Mouse (Mus musculus) left cerebral cortex, adult 9 months (tissue): ENCODE results near the gene Lsamp.

Source experiments
- DNase-seq, 2 experiments: peaks; one replicate each; pipeline ENCODE4 v3.0.0; 2022; ENCODE audit warnings: low spot score in 2 of 2

Lsamp gene

GRCm38 (mm10) chr16:40945834-40946233 lies 961.7 kb downstream of the Lsamp start:
- DNase-seq: no peak

- no peak for DNase-seq
These were observed 963.9 kb downstream of the Lsamp start for GRCm38 (mm10) chr16:40948013-40948412.

GRCm38 (mm10) chr16:40959211-40959610 lies 975.0 kb downstream of the Lsamp start:
- DNase-seq: no peak

DNA sequence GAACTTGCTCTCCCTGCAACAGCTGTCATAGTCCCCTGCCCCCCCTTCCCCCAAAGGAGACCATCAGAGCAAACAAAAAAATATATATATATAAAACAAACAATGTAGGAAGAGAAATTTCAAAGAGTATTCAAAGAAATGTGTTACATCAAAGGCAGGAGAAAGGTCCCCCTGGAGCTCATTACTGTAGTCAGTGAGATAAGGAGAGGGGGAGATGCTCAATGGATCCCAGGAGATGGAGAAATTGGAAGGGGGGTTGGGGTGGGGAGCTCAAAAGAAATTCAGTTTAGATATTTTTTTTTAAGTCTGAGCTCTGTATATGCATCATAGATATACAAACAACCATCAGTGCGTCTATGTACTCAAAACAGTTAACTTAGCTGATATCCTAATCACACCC lies 976.4 kb downstream of the Lsamp start:
- DNase-seq: no peak

DNA sequence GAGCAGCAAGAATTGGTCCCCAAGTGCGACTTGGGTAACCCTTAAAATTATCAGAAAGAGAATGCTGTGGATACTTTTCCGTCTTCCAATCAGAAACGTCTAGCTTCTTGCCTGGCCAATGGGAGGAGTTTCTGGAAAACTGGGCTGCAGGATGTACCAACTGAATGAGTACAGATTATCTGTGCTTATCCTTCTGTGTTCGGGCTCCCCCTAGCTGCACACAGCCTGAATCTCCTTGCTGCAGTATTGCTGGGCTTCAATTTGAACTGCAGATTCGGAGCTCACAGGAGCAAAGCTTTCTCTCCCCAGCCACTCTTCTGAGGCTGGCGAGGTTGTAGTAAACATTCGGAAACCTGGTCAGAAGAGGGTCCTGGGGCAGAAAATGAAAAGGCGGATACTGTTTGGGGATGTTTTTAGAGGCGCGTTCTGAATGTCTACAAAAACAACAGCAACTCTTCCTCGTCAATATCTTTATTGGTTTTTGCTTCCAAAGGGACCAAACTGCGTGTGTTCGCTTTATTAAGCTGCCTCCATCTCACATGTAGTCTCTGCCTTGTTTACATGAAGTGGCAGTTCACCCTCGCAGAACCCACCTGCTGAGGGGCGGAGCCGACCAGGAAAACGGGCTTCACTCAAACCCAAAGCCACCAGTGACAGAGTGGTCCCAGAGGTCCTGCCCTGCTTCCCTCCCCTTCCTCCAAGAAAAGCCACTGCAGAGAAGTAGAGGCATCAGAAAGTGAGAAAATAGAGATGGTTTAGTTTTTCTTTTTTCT lies 984.1 kb downstream of the Lsamp start:
- peak; percentile 75 to 96 for DNase-seq

- peak in 1 of 2 experiments; percentile 30 for DNase-seq
These were observed 987.2 kb downstream of the Lsamp start for GRCm38 (mm10) chr16:40971382-40971781.

DNA sequence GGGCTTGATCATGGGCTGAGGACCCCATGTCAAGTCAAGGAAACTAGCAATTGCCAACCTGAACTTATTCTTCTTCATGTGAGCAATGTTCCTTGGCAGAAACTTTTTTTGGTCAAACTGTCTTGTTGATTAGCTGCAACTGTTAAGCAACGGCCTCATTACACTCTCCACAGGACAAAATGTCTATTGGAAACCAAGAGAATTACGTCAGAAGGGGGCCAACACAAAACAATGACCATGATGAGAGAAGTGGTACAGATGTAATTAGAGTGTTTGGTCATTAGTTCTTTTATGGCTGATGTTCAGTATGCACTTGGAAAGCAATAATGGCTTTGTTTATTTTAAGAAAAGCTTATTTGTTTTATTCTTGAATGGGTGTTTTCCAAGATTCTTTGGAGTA lies 989.9 kb downstream of the Lsamp start:
- no peak for DNase-seq

DNA sequence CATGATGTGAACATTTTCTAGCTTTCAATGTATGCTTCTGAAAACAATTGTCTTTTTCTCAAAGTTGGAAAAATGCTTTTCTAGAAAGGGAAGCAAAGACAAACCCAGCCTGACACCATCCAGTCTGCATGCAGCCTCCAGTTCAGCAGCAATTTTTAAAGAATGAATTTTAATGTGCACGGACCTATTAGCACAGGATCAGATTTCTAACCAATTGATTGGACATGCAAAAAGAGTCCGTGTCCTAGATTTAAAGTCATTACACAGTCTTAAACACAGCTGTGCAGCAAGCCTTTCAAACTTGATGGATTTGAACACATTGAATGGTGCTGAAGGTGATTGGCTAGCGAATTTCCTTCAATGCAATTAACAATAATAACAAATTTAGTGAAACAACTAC lies 998.9 kb downstream of the Lsamp start:
- no peak for DNase-seq

GRCm38 (mm10) chr16:41007569-41007968 lies 1023.4 kb downstream of the Lsamp start:
- DNase-seq: no peak

- no peak for DNase-seq
These were observed 1050.6 kb downstream of the Lsamp start for GRCm38 (mm10) chr16:41034746-41035145.

DNA sequence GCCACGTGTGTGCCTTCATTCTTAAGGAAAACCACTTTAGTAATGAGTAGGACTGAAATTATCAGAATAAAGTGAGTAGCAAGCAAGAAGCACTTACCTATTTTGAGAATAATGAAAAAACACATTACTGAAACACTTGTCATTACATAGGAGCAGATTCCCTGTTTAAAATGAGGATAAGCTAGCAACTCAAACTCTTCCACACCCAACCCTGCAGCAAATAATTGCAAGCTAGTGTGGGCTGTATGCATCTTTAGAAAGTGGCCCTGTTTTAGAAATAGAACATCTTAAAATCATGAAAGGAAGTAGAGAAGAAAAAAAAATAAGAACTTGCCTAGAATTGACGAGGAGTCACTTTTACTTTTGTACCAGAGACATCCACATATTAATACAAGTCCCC lies 1057.5 kb downstream of the Lsamp start:
- peak; percentile 15 to 23 for DNase-seq

DNA sequence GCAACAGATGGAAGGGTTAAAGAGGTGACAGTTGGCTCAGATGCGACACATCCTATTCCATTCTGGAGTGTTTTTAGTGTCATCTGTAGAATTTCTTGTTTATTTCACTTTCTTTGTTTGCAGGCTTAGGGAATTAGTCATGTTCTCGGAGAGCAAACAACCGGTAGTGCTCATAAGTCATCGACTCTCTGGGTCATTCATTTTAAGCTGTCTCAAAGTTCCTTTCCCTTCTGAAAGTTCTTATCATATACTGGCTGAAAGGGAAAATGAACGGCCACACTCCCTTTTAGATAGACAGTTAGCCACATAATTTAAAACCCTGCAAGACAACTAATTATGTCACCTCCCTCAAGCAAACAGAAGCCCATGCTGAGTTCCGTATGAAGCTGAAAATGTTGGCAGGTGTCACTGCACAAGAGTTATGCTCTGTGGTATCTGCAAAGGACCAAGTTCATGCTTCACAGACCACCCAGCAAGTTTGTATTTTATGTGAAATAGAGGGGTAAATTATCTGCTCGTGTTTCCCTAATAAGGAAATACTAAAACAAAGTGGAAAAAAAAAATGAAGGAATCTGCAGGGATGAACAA lies 1079.2 kb downstream of the Lsamp start:
- no peak for DNase-seq

DNA sequence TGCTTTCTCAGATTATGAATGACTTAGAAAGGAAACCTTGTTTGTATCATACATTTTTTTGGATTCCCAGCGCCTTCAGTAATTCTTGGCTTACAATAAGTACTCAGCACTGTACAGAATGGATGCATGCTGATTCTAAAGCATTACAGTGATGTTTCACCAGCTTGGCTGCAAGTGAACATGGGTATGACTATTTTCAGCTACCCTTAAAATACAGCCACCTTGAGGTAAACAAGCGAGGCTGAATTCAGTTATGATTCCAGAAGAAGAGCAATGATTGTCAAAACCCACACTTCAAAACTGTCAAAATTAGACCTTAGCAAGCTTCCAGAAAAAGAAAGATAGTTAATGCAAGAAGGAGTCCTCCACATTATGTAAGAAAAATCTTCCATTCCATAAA lies 1089.3 kb downstream of the Lsamp start:
- DNase-seq: peak in 1 of 2 experiments; percentile 22

- no peak for DNase-seq
These were observed 1104.5 kb downstream of the Lsamp start for GRCm38 (mm10) chr16:41088648-41089047.

DNA sequence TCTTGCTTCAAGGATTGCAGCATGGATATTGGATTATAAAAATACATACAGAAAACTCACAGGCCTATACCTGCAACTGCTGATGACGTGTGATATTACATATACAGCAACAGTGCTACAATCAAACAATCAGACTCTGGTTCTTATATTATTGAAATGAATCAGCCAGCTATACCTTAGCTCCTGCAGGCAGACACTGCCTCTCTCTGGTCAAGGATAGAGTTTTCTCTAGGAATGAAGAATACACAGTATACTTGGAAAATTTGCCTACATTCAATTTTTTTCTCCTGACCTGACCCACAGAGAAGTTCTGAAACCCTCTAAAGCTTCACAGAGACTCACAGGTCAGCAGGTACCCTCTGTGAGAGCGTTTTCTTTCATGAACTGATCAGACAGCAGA lies 1105.9 kb downstream of the Lsamp start:
- DNase-seq: no peak

DNA sequence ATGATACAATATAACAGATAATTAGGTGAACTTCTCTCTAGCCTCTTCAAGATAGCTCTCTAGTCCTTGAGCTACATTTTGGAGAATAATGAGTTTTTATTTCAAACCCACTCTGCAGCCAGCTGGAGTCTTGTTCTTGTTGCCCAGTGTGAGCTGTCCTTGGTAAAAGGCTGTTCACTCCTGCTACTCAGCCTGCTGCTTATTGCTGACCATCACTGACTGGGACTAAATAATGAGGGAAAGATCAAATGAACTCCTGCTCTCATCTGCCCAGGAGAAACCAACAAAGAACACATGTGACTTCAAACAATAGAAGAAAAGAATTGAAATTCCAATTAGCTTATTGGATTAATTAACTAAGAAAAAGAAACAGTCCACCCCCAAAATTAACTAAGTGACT lies 1107.1 kb downstream of the Lsamp start:
- DNase-seq: no peak

DNA sequence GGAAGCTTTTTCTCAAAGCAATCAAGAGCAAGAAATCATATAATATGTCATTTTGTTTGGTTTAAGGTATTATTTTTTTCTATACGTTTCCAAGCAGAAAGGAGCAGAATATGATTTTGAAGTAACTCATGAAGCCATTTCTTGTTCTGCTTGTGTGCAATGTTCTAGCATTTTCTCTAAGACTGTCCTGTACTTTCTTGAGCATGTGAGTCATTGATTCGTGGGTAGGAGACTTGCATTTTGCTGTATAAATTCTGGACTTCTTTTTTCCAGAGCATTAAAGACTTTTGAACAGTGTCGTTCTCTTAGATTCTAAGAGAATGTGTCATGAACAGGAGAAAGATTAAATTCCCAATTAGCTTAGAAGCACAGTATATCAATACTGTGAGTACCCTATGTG lies 1118.6 kb downstream of the Lsamp start:
- no peak for DNase-seq

DNA sequence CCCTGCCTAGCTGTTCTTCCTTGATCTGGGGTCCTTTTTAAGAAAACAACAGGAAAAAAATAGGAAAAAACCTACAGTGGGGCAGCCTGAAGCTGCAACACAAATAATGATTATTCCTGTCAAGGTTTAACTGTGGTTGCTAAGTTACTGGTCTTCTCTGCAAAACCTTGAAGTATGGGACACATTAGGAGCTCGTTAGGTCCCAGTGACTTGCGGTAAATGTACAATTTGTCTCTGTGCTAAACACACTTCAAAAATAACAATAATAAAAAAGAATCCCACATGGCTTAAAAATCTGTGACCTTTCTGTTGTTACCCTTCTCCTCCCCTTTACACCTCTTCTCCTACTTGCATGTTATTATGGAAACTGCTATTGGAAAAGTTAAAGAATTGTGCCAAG lies 1140.2 kb downstream of the Lsamp start:
- DNase-seq: no peak

DNA sequence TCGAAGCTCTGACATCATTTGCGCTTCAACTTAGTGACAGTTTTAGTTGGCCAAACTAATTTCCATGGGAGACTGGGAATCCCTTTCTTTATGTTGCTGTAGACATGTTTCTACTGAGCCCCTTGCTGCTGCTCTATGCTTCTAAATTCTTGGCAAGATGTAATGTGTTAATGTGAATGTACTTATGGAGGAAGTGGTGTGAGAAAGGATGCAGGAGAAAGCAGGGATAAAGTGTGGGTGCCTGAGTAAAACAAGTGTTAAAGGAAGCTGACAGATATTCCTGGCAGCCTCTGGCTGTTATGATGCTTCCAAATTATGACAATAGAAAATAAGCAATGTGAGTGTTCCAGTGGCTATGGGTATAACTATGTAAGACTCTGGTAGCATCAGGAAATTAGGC lies 1140.9 kb downstream of the Lsamp start:
- peak in 1 of 2 experiments; percentile 20 for DNase-seq

- DNase-seq: peak in 1 of 2 experiments; percentile 58
These were observed 1146.9 kb downstream of the Lsamp start for GRCm38 (mm10) chr16:41131053-41131452.

DNA sequence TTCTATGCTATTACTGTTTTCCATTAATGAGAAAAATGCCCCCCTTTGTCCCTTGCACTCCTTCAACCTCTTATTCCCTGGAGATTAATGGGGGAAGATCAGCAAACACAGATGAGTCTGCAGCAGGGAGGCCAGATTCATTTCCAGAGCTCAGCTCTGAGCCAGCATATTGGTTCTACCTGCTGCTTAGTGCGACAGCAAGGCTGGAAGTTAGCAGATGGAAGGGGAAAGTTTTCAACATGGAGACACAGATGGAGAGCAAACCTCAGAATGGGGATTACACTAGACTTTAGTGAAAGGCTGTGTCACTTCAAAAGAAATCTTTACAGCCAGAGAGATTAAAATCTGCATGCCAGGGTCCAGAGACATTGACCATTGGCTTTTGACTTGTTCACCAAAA lies 1188.7 kb downstream of the Lsamp start:
- peak in 1 of 2 experiments; percentile 14 for DNase-seq

GRCm38 (mm10) chr16:41179557-41179956 lies 1195.4 kb downstream of the Lsamp start:
- peak; percentile 8 to 9 for DNase-seq

- DNase-seq: no peak
These were observed 1196.7 kb downstream of the Lsamp start for GRCm38 (mm10) chr16:41180867-41181266.

GRCm38 (mm10) chr16:41210055-41210454 lies 1225.9 kb downstream of the Lsamp start:
- no peak for DNase-seq
